Mouse (Mus musculus): ENCODE measurements around the gene Pprc1.

Pprc1 gene

GRCm38 (mm10) chr19:46119458-46119857 is 74.8 kb downstream of the Pprc1 start:
- DNase-seq (ENCODE audit: low spot score) = no peak

GRCm38 (mm10) chr19:46120872-46121271 is 76.2 kb downstream of the Pprc1 start:
- no peak for DNase-seq (ENCODE audit: low spot score)

All from ovary, postnatal 14 days (tissue).